Mouse (Mus musculus): Measurements from ENCODE around the gene Clip3.

DNA sequence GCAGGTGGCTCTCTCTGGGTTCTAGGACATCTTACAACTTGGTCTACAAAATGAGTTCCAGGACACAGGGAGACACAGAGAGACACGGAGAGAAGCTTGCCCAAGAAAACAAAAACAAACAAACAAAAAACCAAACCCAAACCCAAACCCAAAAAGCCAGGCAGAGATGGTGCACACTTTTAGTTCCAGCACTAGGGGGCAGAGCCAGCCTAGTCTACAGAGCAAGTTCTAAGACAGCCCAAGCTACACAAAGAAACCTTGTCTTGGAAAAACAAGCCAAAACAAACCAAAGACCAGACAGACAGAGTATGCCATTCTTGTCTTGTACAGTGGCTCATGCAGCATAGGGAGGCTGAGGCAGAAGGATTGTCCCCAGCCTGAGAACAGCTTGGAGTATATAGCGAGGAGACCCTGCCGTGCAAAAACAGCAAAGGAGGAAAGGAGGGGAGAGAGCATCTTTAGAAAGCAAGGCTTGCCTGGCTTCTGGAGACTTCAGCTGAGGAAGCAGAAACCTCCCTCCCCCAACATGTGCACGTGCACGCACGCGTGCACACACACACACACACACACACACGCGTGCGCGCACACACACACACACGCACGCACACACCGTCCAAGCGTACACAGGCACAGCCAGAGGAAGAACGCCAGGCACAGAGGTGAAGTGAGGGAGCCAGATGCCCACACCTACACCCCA, 14.7 kb downstream of the Clip3 start:
- no peak for TF ChIP-seq E2F4 (IDR thresholded peaks at IDR 0.05; ENCODE audit: insufficient read depth)
- TF ChIP-seq MAX (IDR thresholded peaks at IDR 0.05; ENCODE audit: low read depth), result no peak
- TF ChIP-seq POLR2A (IDR thresholded peaks at IDR 0.05; ENCODE audit: insufficient read length, low read depth), result no peak
- TF ChIP-seq POLR2AphosphoS2 (IDR thresholded peaks at IDR 0.05; ENCODE audit: insufficient read length, low read depth), result no peak
- no peak for TF ChIP-seq TCF12 (IDR thresholded peaks at IDR 0.05; ENCODE audit: insufficient read depth, poor library complexity, severe bottlenecking)
- TF ChIP-seq SRF (IDR thresholded peaks at IDR 0.05; ENCODE audit: control insufficient read depth, insufficient read length, low read depth), result no peak
- TF ChIP-seq USF1 (IDR thresholded peaks at IDR 0.05; ENCODE audit: low read depth), result no peak
- no peak for TF ChIP-seq REST (IDR thresholded peaks at IDR 0.05; ENCODE audit: insufficient read depth, insufficient read length)
- TF ChIP-seq CEBPB (IDR thresholded peaks at IDR 0.05; ENCODE audit: insufficient read depth, poor library complexity, severe bottlenecking), result no peak
- no peak for TF ChIP-seq MYOD1 (IDR thresholded peaks at IDR 0.05; ENCODE audit: control insufficient read depth in 1 of 3, insufficient read length in 2 of 3, low read depth in 2 of 3)
- no peak for TF ChIP-seq MYOG (IDR thresholded peaks at IDR 0.05; ENCODE audit: control insufficient read depth in 1 of 3, insufficient read depth in 1 of 3, insufficient read length in 2 of 3, low read depth in 2 of 3)
